In the genomic region with DNA sequence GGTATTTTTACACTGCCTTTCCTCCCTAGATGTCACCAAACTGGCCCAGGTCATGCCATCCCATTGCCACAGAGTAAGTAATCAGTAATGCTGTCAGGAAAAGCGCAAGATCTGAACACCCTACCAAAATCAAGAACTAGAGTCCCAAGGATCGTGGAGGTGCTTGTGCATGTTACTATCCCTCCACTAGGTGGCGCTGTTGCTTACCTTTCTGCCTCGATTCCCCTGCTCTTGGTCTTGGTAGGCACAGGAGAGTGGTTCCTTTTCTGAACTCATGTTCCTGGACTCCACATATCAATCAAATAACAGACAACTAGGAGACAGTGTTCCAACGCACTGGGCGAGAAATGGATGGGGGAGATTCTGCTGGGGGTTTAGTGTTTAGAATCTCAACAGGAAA, we compare ENCODE assay signal across 7 mouse cellular contexts. TPM values are rescaled to one million over a fixed set of nuclear protein-coding genes. Genes with fewer than 3 reads are reported as not detected.
DNase-seq lines count a peak whose midpoint lies in the region.

No protein-coding gene starts in this region.

- DNase-seq in CD4-positive, CD25-positive, alpha-beta regulatory T cell, adult 2 months (ENCODE audit: low read depth, low spot score): peak; percentile 87
- peak; percentile 59 for DNase-seq in Muller cell, postnatal 12 days (ENCODE audit: inconsistent ontology term)
- DNase-seq in cerebellum, postnatal 10 days: peak; percentile 88 to 92
- peak; percentile 55 to 74 for DNase-seq in gastrocnemius, postnatal 4 days (ENCODE audit: low spot score in 2 of 2)
- peak; percentile 77 for DNase-seq in layer of hippocampus, adult 11-12 months (ENCODE audit: low spot score)
- peak; percentile 82 for DNase-seq in lung, postnatal 10 days
- peak; percentile 75 for DNase-seq in right cerebral cortex, postnatal 14 days

RNA-seq across cellular contexts. Expression of a gene that starts 23.8 kb away (rescaled TPM):
- 10 to 100 TPM; 66.7 to 70.2 TPM for total RNA-seq in gastrocnemius, postnatal 4 days (2021)

Comparison
In these comparisons a context has a peak if more than half of its experiments do, and no peak if none do; other contexts are left out.
1. Peak in every context shown above with its lines: DNase-seq.